Mouse (Mus musculus) liver, postnatal 0 days (tissue): ENCODE data around the gene Cnnm2.

Source experiments
- CTCF ChIP-seq: sonication (generic); IDR thresholded peaks from 2 replicates; pipeline ENCODE4 v1.5.1; 2016; ENCODE audit warnings: antibody characterized with exemption, low read depth
- EP300 ChIP-seq: IDR thresholded peaks from 2 replicates; pipeline ENCODE4 v1.6.1; 2016; ENCODE audit warnings: antibody characterized with exemption, low read depth, mild to moderate bottlenecking

DNA sequence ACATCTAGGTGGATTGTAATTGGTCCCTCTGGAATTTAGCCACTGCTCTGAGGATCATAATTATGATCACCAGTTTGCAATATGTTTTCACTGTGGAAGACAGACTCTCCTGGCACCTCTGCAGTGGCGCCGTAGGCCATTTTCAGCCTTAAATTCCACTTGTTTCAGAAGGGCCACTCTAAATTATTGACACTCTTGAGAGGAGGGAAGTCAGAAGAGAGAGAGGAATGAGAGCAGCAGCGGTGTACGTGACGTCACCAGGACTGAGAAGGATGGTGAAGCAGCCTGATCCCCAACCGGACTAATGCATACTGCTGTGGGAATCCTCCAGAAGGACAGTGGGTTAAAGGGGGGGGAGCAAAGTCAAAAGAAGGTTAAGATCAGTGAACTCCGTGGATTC is 40.1 kb downstream of the Cnnm2 start:
- no peak for TF ChIP-seq CTCF
- no peak for TF ChIP-seq EP300
